Mouse (Mus musculus) cortical plate, adult 2 months (tissue): ENCODE data around the gene Slc22a1.

Source experiments
- CTCF ChIP-seq: fragments of 200-500 bp; IDR thresholded peaks from 2 replicates; pipeline ENCODE4 v1.5.1; 2011; ENCODE audit warnings: mild to moderate bottlenecking, control low read depth, low read length; ENCODE audit not compliant: insufficient read depth; ENCODE audit errors: extremely low read depth
- POLR2A ChIP-seq: fragments of 200-500 bp; IDR thresholded peaks from 2 replicates; pipeline ENCODE4 v1.6.1; 2011; ENCODE audit warnings: mild to moderate bottlenecking, low read length, control low read depth; ENCODE audit not compliant: insufficient read depth; ENCODE audit errors: extremely low read depth

GRCm38 (mm10) chr17:12708398-12708797 is 32.8 kb upstream of the Slc22a1 start:
- no peak for TF ChIP-seq CTCF
- no peak for TF ChIP-seq POLR2A
